Mouse (Mus musculus): ENCODE measurements around the gene Cnp.
"Not testable (repeated sequence)": the region's sequence is repeated elsewhere in the genome, so short reads cannot be mapped to it uniquely, and the experiment has no call there.

Cnp gene

GRCm38 (mm10) chr11:100585148-100585547 lies 10.4 kb downstream of the Cnp start:
- ATAC-seq (ENCODE audit: low TSS enrichment) = no peak

DNA sequence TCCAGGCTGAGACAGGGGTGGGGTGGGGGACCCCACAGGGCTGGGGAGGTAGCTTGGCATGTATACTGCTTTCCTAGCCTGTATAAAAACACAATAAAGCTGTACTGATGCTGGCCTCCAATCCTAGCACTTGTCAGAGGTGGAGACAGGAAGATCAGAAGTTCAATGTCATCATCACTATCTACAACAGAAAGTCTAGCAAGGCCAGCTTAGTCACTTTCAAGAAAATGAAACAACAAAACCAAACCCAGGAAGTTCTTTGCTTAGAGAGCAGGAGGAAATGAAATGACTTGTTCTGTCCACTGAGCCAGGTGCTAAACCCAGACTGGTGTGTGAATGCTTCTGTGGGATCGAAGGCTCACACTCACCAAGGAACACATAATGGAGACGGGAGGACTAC lies 13.8 kb downstream of the Cnp start:
- no peak for ATAC-seq (ENCODE audit: low TSS enrichment)

- no peak for ATAC-seq (ENCODE audit: low TSS enrichment)
Measured at GRCm38 (mm10) chr11:100592346-100593046, 17.8 kb downstream of the Cnp start.

- ATAC-seq (ENCODE audit: low TSS enrichment) = no peak
Measured at GRCm38 (mm10) chr11:100594608-100595007, 19.9 kb downstream of the Cnp start.

GRCm38 (mm10) chr11:100595533-100595932 lies 20.8 kb downstream of the Cnp start:
- ATAC-seq (ENCODE audit: low TSS enrichment) = no peak

DNA sequence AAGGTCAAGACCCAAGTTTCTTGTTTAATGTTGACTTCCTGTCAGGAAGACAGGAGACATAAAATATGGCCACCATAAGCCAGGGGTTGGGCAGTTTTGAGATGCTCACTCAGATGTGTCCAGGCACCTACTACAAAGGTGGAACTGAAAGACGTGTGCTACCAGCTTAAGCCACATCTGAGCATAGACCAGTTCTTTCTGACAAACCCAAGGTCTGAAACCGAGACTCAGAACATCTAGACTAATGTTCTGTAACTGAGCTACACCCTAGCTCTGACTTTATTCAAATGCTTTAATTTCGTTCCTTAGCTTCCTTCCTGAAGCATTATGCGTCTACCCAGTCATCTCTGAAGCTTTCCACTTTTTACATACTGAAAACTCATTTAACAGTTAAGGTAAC lies 23.4 kb downstream of the Cnp start:
- no peak for ATAC-seq (ENCODE audit: low TSS enrichment)

DNA sequence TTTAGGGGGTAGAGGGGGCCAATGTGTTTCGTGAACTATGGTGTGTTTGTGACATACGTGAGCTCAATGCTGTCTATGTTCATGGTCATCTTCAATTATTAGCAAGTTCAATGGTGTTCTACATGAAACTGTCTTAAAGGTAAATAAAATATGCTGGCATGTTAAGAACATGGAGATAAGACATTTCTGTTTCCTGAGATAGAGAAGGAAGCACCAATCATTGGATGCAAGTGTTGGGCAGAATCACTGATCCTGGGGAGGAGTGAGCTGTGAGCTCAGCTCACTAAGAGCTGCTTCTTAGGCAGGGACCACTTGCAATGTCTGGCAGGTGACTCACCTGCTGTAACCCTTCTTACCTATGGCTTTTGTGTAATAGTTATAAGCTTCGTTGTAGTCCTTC lies 26.7 kb downstream of the Cnp start:
- ATAC-seq (ENCODE audit: low TSS enrichment) = no peak

GRCm38 (mm10) chr11:100603155-100603554 lies 28.5 kb downstream of the Cnp start:
- no peak for ATAC-seq (ENCODE audit: low TSS enrichment)

DNA sequence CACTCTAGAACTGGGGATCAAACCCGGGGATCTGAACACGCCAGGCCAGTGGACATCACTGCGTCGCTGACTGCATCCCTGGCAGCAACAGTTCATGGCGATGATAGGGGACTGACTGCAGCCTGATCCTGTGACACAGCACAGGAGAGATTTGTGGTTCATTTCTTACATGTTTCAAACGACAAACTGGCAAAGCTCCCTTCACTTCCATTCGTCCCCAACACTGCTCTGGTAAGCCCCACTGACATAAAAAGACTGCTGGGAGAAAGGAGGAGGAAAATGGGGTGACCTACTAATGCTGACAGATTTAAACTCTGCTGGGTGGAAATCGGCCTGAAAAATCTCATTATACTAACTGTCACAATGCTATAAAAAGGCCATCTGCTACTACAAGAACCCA lies 29.1 kb downstream of the Cnp start:
- peak; percentile 52; the same call in 1 of the 2 replicates for ATAC-seq (ENCODE audit: low TSS enrichment)

DNA sequence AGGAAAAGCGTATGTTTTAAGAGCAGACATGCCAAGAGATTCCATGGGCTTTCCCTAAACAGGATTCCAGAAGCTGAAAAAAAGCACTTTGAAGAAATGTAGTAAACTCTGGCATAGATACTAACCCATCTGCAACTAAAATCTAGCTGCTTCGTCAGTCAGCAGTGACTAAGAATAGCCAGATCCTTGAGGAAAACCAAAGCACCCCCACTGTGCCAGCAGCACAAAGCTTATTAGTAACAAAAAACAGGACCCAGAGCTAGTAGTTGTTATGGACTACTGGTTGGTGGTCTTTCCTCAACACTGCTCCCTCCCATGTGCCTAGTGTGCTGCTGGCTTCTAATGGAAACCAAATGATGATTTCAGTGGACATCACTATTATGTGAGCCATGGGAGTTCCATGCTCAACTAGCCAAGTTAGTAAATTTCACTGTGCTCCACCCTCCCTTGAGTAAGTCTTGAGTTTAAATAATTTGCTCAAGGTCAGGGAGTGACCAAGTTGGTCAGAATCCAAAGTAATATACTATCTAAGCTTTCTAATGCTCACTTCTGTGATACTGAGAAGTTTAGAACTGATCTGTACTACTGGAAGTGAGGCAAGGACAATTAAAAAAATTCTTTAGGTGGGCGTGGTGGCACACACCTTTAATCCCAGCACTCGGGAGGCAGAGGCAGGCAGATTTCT lies 29.8 kb downstream of the Cnp start:
- peak; percentile 44; the same call in 1 of the 2 replicates for ATAC-seq (ENCODE audit: low TSS enrichment)

GRCm38 (mm10) chr11:100605451-100605850 lies 30.7 kb downstream of the Cnp start:
- no peak for ATAC-seq (ENCODE audit: low TSS enrichment)

- ATAC-seq (ENCODE audit: low TSS enrichment) = no peak
Measured at GRCm38 (mm10) chr11:100607121-100607520, 32.4 kb downstream of the Cnp start.

DNA sequence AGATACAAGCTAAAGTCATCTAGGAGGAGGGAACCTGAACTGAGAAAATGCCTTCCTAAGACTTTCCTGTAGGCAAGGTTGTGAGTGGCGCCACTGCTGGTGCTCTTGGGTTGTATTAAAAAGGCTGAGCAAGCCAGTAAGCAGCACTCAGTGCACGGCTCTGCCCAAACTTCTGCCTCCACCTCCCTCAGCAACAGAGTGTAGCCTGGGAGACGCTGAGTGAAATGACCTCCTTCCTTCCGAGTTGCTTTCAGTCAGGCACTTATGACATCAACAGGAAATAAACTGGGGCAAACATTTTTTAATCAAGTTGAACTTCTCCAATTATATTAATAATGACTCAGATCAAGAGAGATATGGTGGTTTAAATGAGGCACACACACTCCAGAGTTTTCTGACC lies 34.1 kb downstream of the Cnp start:
- no peak for ATAC-seq (ENCODE audit: low TSS enrichment)

DNA sequence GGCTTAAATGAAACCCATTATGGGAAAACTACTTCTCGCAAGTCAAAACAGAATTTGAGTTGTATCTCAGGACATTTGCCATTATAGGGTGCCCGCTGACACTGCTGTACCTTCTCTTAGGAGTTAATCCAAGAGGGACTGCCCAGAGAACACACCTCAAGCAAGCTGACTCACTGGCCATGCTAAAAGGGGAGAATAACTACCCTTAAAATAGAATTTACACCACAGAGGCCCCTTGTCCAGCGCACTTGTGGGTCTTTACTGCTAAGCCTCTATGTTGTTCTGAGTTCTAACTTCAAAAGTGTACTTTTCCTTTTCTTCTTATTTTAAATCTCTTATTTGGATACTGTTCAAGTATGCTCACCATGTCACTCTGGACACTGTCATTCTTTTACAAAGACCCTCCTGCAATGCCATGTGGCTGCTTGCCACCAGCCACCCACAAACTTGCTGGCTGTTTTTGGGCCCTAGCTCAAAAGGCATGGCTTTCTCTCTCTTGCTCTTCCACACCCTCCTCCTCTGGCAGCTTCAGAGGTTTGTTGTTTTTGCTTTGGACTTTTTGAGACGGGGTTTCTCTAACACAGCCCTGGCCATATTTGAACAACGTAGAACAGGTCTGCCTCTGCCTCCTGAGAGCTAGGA lies 34.8 kb downstream of the Cnp start:
- no peak for ATAC-seq (ENCODE audit: low TSS enrichment)

DNA sequence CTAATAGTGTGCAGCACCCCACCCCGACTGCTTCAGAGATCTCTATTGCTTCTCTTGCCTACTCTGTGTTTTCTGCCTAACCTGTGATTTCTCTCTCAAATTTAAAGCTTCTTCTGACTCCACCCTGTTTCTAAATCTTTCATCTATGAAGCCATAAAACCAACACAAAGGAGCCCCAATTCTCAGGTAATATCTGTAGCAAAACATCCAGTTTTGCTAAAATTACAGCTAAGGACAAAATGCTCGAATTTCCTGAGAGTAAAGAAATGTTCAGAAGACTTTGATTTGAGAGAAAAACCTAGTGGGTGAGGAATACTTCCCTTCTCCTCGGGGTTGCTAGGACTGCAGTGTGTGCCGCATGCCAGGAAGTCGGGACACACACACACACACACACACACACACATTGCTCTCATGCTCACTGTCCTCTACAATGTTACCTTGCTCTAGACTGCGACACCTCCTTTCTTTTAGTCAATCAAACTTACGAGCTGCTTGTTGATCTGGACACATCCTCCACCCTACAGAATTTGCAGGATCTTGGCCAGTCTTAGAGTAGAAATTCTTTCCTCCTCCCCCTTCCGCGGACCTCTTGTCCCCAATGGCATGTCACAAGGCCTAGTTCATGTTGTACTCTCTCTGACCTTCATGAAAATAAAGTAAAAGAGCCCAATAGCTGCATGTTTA lies 35.4 kb downstream of the Cnp start:
- ATAC-seq (ENCODE audit: low TSS enrichment) = no peak

- ATAC-seq (ENCODE audit: low TSS enrichment) = no peak
Measured at GRCm38 (mm10) chr11:100611627-100612026, 36.9 kb downstream of the Cnp start.

GRCm38 (mm10) chr11:100613241-100613640 lies 38.5 kb downstream of the Cnp start:
- no peak for ATAC-seq (ENCODE audit: low TSS enrichment)

DNA sequence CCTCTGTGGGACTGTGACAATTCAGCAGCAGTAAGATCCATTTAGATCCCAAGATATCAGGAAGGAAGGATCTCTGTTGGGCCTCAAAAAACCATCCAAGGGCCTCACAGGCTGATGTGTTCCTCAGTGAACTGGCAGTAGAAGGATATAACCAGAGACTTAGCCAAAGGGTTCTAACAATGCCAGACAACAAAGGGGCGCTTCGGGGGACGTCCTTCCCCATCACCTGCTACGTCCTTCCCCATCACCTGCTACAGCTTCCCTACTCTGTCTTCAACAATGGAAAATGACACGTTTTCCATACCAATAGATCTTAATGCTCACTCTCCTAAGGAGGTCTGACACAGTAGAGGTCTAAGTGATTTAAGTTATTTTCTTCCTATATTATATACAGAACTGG lies 41.6 kb downstream of the Cnp start:
- no peak for ATAC-seq (ENCODE audit: low TSS enrichment)

DNA sequence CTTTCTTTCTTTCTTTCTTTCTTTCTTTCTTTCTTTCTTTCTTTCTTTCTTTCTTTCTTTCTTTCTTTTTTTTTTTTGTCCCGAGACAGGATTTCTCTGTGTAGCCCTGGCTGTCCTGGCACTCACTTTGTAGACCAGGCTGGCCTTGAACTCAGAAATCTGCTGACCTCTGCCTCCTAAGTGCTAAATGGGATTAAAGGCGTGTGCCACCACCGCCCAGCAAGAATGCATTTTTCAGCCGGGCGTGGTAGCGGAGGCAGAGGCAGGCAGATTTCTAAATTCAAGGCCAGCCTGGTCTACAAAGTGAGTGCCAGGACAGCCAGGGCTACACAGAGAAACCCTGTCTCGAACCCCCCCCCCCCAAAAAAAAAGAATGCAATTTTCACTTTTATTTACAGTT lies 42.1 kb downstream of the Cnp start:
- ATAC-seq (ENCODE audit: low TSS enrichment) = not testable (repeated sequence)

- no peak for ATAC-seq (ENCODE audit: low TSS enrichment)
Measured at GRCm38 (mm10) chr11:100617480-100617879, 42.8 kb downstream of the Cnp start.

GRCm38 (mm10) chr11:100618761-100619484 lies 44.2 kb downstream of the Cnp start, which contains the start of gene Nkiras2:
Gene Nkiras2 (plus strand): TSS chr11:100619244.
- ATAC-seq (ENCODE audit: low TSS enrichment) = 0 out of 2 replicates have a peak, but pooled peaks have one; percentile 1
